Mouse (Mus musculus) MEL (cell line): ENCODE data around the gene Gm29776. TPM values are rescaled to one million over a fixed set of nuclear protein-coding genes. Genes with fewer than 3 reads are reported as not detected.

Experiments used
- DNase-seq: peaks from one replicate; pipeline ENCODE4 v3.0.0; 2011; ENCODE audit warnings: low read depth, low spot score
- H3K27ac ChIP-seq: 2 replicates; pipeline ENCODE4 v1.5.1; 2012; ENCODE audit warnings: low read depth, mild to moderate bottlenecking, control low read depth, low read length, moderate library complexity; ENCODE audit not compliant: control insufficient read depth
- H3K27me3 ChIP-seq, 2 experiments: fragments of 150-350 bp in 1 of 2; sonication (generic) in 1 of 2; 2 replicates each; pipeline ENCODE4 v1.6.1; 2012; ENCODE audit warnings: low read length in 2 of 2, mild to moderate bottlenecking in 2 of 2, improper control_type of control experiment in 1 of 2, moderate library complexity in 1 of 2; ENCODE audit not compliant: insufficient read depth in 2 of 2, control insufficient read depth in 1 of 2
- H3K36me3 ChIP-seq, 2 experiments: 2 replicates each; pipeline ENCODE4 v1.6.1; 2012 to 2014; ENCODE audit warnings: low read length in 2 of 2, improper control_type of control experiment in 1 of 2, inconsistent platforms in 1 of 2, mild to moderate bottlenecking in 1 of 2; ENCODE audit not compliant: insufficient read depth in 2 of 2, control insufficient read depth in 1 of 2
- H3K4me1 ChIP-seq, 2 experiments: fragments of 150-350 bp in 1 of 2; sonication (generic) in 1 of 2; 2 replicates each; pipeline ENCODE4 v1.6.1; 2012; ENCODE audit warnings: low read length in 2 of 2, improper control_type of control experiment in 1 of 2, mild to moderate bottlenecking in 1 of 2; ENCODE audit not compliant: insufficient read depth in 2 of 2, control insufficient read depth in 1 of 2
- H3K4me3 ChIP-seq, 2 experiments: fragments of 150-350 bp in 1 of 2; sonication (generic) in 1 of 2; 2 replicates each; pipeline ENCODE4 v1.5.1; 2012; ENCODE audit warnings: low read depth in 2 of 2, low read length in 2 of 2, mild to moderate bottlenecking in 2 of 2, moderate library complexity in 2 of 2, control low read depth in 1 of 2, improper control_type of control experiment in 1 of 2; ENCODE audit not compliant: control insufficient read depth in 1 of 2, insufficient read depth in 1 of 2
- H3K79me2 ChIP-seq: 2 replicates; pipeline ENCODE4 v1.6.1; 2012; ENCODE audit warnings: mild to moderate bottlenecking, low read length, moderate library complexity; ENCODE audit not compliant: control insufficient read depth, poor library complexity, insufficient read depth
- H3K9ac ChIP-seq: 2 replicates; pipeline ENCODE4 v1.6.1; 2012; ENCODE audit warnings: low read depth, mild to moderate bottlenecking, control low read depth, low read length, moderate library complexity; ENCODE audit not compliant: control insufficient read depth, poor library complexity, severe bottlenecking
- H3K9me3 ChIP-seq: fragments of 150-350 bp; sonication (generic); replicated peaks from 2 replicates; pipeline ENCODE4 v1.6.1; 2012; ENCODE audit warnings: mild to moderate bottlenecking, low read length, improper control_type of control experiment, moderate library complexity; ENCODE audit not compliant: insufficient read depth
- CHD1 ChIP-seq: IDR thresholded peaks from 2 replicates; pipeline ENCODE4 v1.6.1; 2012; ENCODE audit warnings: low read depth, mild to moderate bottlenecking, inconsistent platforms, low read length, improper control_type of control experiment
- CHD2 ChIP-seq: IDR thresholded peaks from 2 replicates; pipeline ENCODE4 v1.6.1; 2011; ENCODE audit warnings: low read length, improper control_type of control experiment
- E2F4 ChIP-seq: IDR thresholded peaks from 2 replicates; pipeline ENCODE4 v1.6.1; 2011; ENCODE audit warnings: low read depth, low read length, improper control_type of control experiment, borderline replicate concordance
- ETS1 ChIP-seq: IDR thresholded peaks from 2 replicates; pipeline ENCODE4 v1.6.1; 2012; ENCODE audit warnings: low read depth, mild to moderate bottlenecking, inconsistent platforms, low read length, improper control_type of control experiment, moderate library complexity
- HCFC1 ChIP-seq: IDR thresholded peaks from 2 replicates; pipeline ENCODE4 v1.6.1; 2012; ENCODE audit warnings: low read depth, mild to moderate bottlenecking, inconsistent platforms, low read length, improper control_type of control experiment, moderate library complexity
- JUND ChIP-seq: IDR thresholded peaks from 2 replicates; pipeline ENCODE4 v1.6.1; 2011; ENCODE audit warnings: low read depth, mild to moderate bottlenecking, improper control_type of control experiment, low read length
- KAT2A ChIP-seq: conservative IDR thresholded peaks from 2 replicates; pipeline ENCODE4 v1.6.1; 2012; ENCODE audit warnings: low read depth, low read length, improper control_type of control experiment, inconsistent platforms
- MAX ChIP-seq: IDR thresholded peaks from 2 replicates; pipeline ENCODE4 v1.6.1; 2011; ENCODE audit warnings: low read length, improper control_type of control experiment
- MEF2A ChIP-seq: IDR thresholded peaks from 2 replicates; pipeline ENCODE4 v1.6.1; 2014; ENCODE audit warnings: low read depth, mild to moderate bottlenecking, inconsistent platforms, low read length, improper control_type of control experiment; ENCODE audit not compliant: poor library complexity, insufficient replicate concordance, severe bottlenecking; ENCODE audit errors: extremely low read depth
- MYB ChIP-seq: IDR thresholded peaks from 2 replicates; pipeline ENCODE4 v1.6.1; 2011; ENCODE audit warnings: mild to moderate bottlenecking, low read depth, low read length, improper control_type of control experiment
- NRF1 ChIP-seq: IDR thresholded peaks from 2 replicates; pipeline ENCODE4 v1.6.1; 2014; ENCODE audit warnings: low read depth, mild to moderate bottlenecking, inconsistent platforms, low read length, improper control_type of control experiment, moderate library complexity; ENCODE audit not compliant: poor library complexity, insufficient read depth, severe bottlenecking
- POLR2A ChIP-seq, 2 experiments: IDR thresholded peaks; 2 replicates each; pipeline ENCODE4 v1.6.1; 2011 to 2012; ENCODE audit warnings: low read length in 2 of 2, mild to moderate bottlenecking in 2 of 2, control low read depth in 1 of 2, improper control_type of control experiment in 1 of 2, low read depth in 1 of 2, moderate library complexity in 1 of 2; ENCODE audit not compliant: control insufficient read depth in 1 of 2, insufficient read depth in 1 of 2, poor library complexity in 1 of 2
- POLR2AphosphoS2 ChIP-seq: IDR thresholded peaks from 2 replicates; pipeline ENCODE4 v1.6.1; 2011; ENCODE audit warnings: low read length, improper control_type of control experiment
- POLR2AphosphoS5 ChIP-seq: IDR thresholded peaks from 2 replicates; pipeline ENCODE4 v1.6.1; 2012; ENCODE audit warnings: low read depth, borderline replicate concordance, mild to moderate bottlenecking, inconsistent platforms, low read length, moderate library complexity, mixed read lengths
- RCOR1 ChIP-seq: IDR thresholded peaks from 2 replicates; pipeline ENCODE4 v1.6.1; 2012; ENCODE audit warnings: low read depth, mild to moderate bottlenecking, inconsistent platforms, low read length, improper control_type of control experiment
- TAL1 ChIP-seq: IDR thresholded peaks from 2 replicates; pipeline ENCODE4 v1.6.1; 2012; ENCODE audit warnings: mild to moderate bottlenecking, inconsistent platforms, low read length, moderate library complexity, mixed read lengths
- TBP ChIP-seq: IDR thresholded peaks from 2 replicates; pipeline ENCODE4 v1.8.0; 2011; ENCODE audit warnings: low read depth, low read length, improper control_type of control experiment
- UBTF ChIP-seq: IDR thresholded peaks from 2 replicates; pipeline ENCODE4 v1.6.1; 2012; ENCODE audit warnings: low read depth, mild to moderate bottlenecking, inconsistent platforms, low read length, improper control_type of control experiment, moderate library complexity, borderline replicate concordance; ENCODE audit not compliant: insufficient read depth
- USF2 ChIP-seq, 2 experiments: IDR thresholded peaks; 2 replicates each; pipeline ENCODE4 v1.6.1; 2011 to 2012; ENCODE audit warnings: improper control_type of control experiment in 2 of 2, low read length in 2 of 2, borderline replicate concordance in 1 of 2, inconsistent platforms in 1 of 2, low read depth in 1 of 2, mild to moderate bottlenecking in 1 of 2; ENCODE audit not compliant: insufficient read depth in 1 of 2
- ZMIZ1 ChIP-seq: IDR thresholded peaks from 2 replicates; pipeline ENCODE4 v1.6.1; 2012; ENCODE audit warnings: low read depth, mild to moderate bottlenecking, inconsistent platforms, low read length, improper control_type of control experiment, moderate library complexity
- polyA plus RNA-seq, 2 experiments: library from polyadenylated mRNA; stranded (reverse) in 1 of 2; unstranded in 1 of 2; fragments of >175 nt in 1 of 2; fragments of >200 nt in 1 of 2; gene quantifications; 2 replicates each; pipeline versions ENCODE4 v1.2.1 to v1.2.4; 2012; ENCODE audit warnings: low replicate concordance in 2 of 2, low read depth in 1 of 2; ENCODE audit not compliant: insufficient read length in 2 of 2, insufficient read depth in 1 of 2, missing spikeins in 1 of 2
- total RNA-seq: library from RNA; depleted of rRNA; stranded (reverse); fragments of 300-350 nt; gene quantifications from 2 replicates; pipeline ENCODE4 v1.2.3, GENCODE M21; 2012

Gm29776 gene
- total and polyA plus RNA-seq, 3 experiments, result not detected

GRCm38 (mm10) chr14:54730305-54730704 is 31.7 kb upstream of the Gm29776 start:
- no peaks in the 10 kb centered on the region for H3K79me2 ChIP-seq
- H3K9ac ChIP-seq, result no peak overlapping the region
- no peak overlapping the region for H3K27ac ChIP-seq
- no peak for DNase-seq
- no peaks in the 10 kb centered on the region for H3K27me3 ChIP-seq
- peaks cover 0 to 10% of the 10 kb centered on the region in 2 experiments; a peak in 1 of 4 replicates for H3K4me1 ChIP-seq
- TF ChIP-seq MYB (no peak), ETS1 (no peak), E2F4 (no peak), ZMIZ1 (no peak), TBP (no peak), TAL1 (no peak), CHD1 (no peak), MEF2A (no peak)
- H3K9me3 ChIP-seq, result no peaks in the 10 kb centered on the region
- no peak overlapping the region for H3K4me3 ChIP-seq
- no peaks in the 10 kb centered on the region for H3K36me3 ChIP-seq

DNA sequence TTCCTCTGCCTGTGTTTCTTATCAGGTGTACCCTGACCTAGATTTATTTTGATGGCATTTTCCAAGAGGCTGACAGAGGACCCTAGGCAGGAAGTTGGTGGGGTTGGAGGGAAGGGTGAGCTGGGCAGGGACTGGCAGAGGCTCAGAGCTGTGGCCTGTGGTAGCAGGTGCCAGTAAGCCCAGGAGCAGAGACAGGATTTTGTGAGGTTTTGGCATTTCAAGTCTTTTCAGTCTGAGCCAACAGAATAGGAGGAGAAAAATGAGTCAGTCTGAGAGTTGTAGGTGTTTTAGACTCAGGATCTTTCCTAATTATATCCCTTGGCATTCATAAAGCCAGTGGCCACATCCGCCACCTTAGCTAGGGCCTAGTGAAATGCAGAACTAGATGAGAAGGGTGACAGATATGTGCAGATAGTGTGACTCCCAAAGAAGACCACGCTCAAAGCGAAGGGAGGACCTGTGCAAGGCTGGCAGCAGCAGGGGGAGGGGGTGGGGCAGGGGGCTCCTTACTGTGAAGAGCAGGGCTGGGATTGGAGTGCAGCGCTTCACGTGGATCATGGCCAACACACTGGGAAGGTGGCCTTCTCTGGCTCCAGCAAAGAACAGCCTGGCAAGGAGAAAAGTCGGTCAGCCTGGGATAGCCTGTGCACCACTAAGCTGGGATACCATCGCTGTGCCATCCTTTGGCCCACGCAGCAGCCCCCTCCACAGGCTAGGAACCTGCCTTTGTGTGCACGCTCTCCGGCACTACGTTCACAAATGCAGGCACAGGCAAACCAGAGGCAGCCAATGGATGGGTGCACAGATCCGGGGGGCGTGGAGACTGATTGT is 30.4 kb upstream of the Gm29776 start:
- H3K4me3 ChIP-seq, result no peak overlapping the region
- peaks cover 0 to 12% of the 10 kb centered on the region in 2 experiments; a peak in 1 of 4 replicates for H3K4me1 ChIP-seq
- H3K79me2 ChIP-seq, result no peaks in the 10 kb centered on the region
- TF ChIP-seq POLR2AphosphoS5 (no peak), ZMIZ1 (no peak), HCFC1 (no peak), CHD2 (no peak), MYB (no peak)
- TF ChIP-seq, all 39 proteins: peak for 0
- DNase-seq, result no peak
- H3K9me3 ChIP-seq, result no peaks in the 10 kb centered on the region
- no peaks in the 10 kb centered on the region for H3K36me3 ChIP-seq
- H3K27ac ChIP-seq, result no peak overlapping the region
- no peak overlapping the region for H3K9ac ChIP-seq
- H3K27me3 ChIP-seq, result no peaks in the 10 kb centered on the region

GRCm38 (mm10) chr14:54727565-54727964 is 28.9 kb upstream of the Gm29776 start:
- TF ChIP-seq MEF2A (no peak), ZMIZ1 (no peak), POLR2AphosphoS2 (no peak), POLR2A (IDR thresholded peaks at IDR 0.05; ENCODE audit: control insufficient read depth in 1 of 2, insufficient read depth in 1 of 2, low read depth in 1 of 2, low read length in 2 of 2, poor library complexity in 1 of 2) (no peak), KAT2A (no peak), RCOR1 (no peak), CHD1 (no peak), UBTF (no peak), E2F4 (no peak), JUND (no peak), NRF1 (no peak), MAX (no peak), USF2 (IDR thresholded peaks at IDR 0.05; ENCODE audit: borderline replicate concordance in 1 of 2, insufficient read depth in 1 of 2, low read depth in 1 of 2, low read length in 2 of 2) (no peak)
- no peak for DNase-seq
- no peaks in the 10 kb centered on the region for H3K36me3 ChIP-seq

More at GRCm38 (mm10) chr14:54727565-54727964, 28.9 kb upstream of the Gm29776 start:
- no peaks in the 10 kb centered on the region for H3K27me3 ChIP-seq
- H3K9me3 ChIP-seq, result no peaks in the 10 kb centered on the region
- peaks cover 0 to 12% of the 10 kb centered on the region in 2 experiments; a peak in 1 of 4 replicates for H3K4me1 ChIP-seq
- H3K27ac ChIP-seq, result no peak overlapping the region
- no peaks in the 10 kb centered on the region for H3K79me2 ChIP-seq
- H3K9ac ChIP-seq, result no peak overlapping the region
- H3K4me3 ChIP-seq, result no peak overlapping the region
